Mouse (Mus musculus) liver, embryonic 12.5 days (tissue): ENCODE results near the gene Gatad2a. TPM values are rescaled to one million over a fixed set of nuclear protein-coding genes. Genes with fewer than 3 reads are reported as not detected.

ENCODE experiments used
- ATAC-seq: fragments of 200-750 bp; cut with Nextera tagmentation; 2 replicates; pipeline ENCODE4 v1.8.0; 2017; ENCODE audit warnings: moderate number of reproducible peaks, mild to moderate bottlenecking, moderate library complexity
- H3K27ac ChIP-seq: fragments of 300-500 bp; sonication (generic); 2 replicates; pipeline ENCODE4 v1.5.1; 2016; ENCODE audit warnings: mild to moderate bottlenecking
- H3K27me3 ChIP-seq: fragments of 300-500 bp; sonication (generic); replicated peaks from 2 replicates; pipeline ENCODE4 v1.6.1; 2016; ENCODE audit warnings: mild to moderate bottlenecking, moderate library complexity
- H3K36me3 ChIP-seq: fragments of 300-500 bp; sonication (generic); 2 replicates; pipeline ENCODE4 v1.6.1; 2016; ENCODE audit warnings: mild to moderate bottlenecking, moderate library complexity
- H3K4me1 ChIP-seq: fragments of 300-500 bp; sonication (generic); 2 replicates; pipeline ENCODE4 v1.6.1; 2016
- H3K4me2 ChIP-seq: fragments of 300-500 bp; sonication (generic); 2 replicates; pipeline ENCODE4 v1.6.1; 2016; ENCODE audit warnings: mild to moderate bottlenecking, moderate library complexity
- H3K4me3 ChIP-seq: fragments of 300-500 bp; sonication (generic); 2 replicates; pipeline ENCODE4 v1.5.1; 2016; ENCODE audit warnings: mild to moderate bottlenecking, moderate library complexity
- H3K9ac ChIP-seq: fragments of 300-500 bp; sonication (generic); 2 replicates; pipeline ENCODE4 v1.6.1; 2016; ENCODE audit warnings: mild to moderate bottlenecking, moderate library complexity
- H3K9me3 ChIP-seq: fragments of 300-500 bp; sonication (generic); replicated peaks from 2 replicates; pipeline ENCODE4 v1.6.1; 2016; ENCODE audit warnings: mild to moderate bottlenecking, moderate library complexity
- WGBS: fragments of 180-500 bp; shearing (Covaris S2); methylation state at CpG from one replicate; pipeline ENCODE4 v1.1.7; 2016; ENCODE audit not compliant: insufficient replicate concordance; 5-methylcytosine and 5-hydroxymethylcytosine counted together
- polyA plus RNA-seq: library from polyadenylated mRNA; unstranded; fragments of >200 nt; fragmentation: Nextera tagmentation; extraction: Ambion mirVana; gene quantifications from 2 replicates; pipeline ENCODE4 v1.2.1, GENCODE M21; 2016

The Gatad2a gene
- polyA plus RNA-seq, 1 experiment from 2014 or later = 60.2 TPM

DNA sequence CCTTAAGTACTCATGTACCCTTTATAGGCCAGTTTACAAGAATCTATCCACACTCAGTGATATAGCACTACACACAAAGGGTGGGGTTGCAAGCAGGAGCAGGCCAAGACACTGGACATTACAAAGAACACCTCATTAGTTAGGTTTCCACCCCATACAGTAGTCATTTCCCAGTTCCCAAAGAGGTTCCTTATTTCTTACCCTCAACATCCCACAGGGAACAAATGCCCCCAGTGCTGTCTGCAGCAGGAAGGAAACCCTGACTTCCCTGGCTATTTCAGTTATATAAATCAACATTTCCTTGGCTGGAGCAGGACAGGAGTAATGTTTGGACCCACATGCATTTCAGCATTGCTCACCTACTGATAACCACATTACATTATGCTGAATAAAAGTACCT lies 8.4 kb downstream of the Gatad2a start:
- Histone ChIP-seq H3K27ac (no peak overlapping the region), H3K4me3 (no peak overlapping the region), H3K9me3 (no peaks in the 10 kb centered on the region), H3K36me3 (peaks cover 19% of the 10 kb centered on the region), H3K4me1 (peaks cover 18% of the 10 kb centered on the region), H3K27me3 (no peaks in the 10 kb centered on the region), H3K4me2 (no peak overlapping the region), H3K9ac (no peak overlapping the region)
- ATAC-seq = no peak

- Histone ChIP-seq H3K9ac (no peak overlapping the region), H3K27me3 (no peaks in the 10 kb centered on the region), H3K4me3 (no peak overlapping the region), H3K9me3 (no peaks in the 10 kb centered on the region), H3K27ac (no peak overlapping the region), H3K4me1 (peaks cover 10% of the 10 kb centered on the region), H3K4me2 (no peak overlapping the region), H3K36me3 (peaks cover 13% of the 10 kb centered on the region; the same call in 1 of the 2 replicates)
- ATAC-seq = no peak
- WGBS = 68% methylated on average over 2 of the region's 2 CpGs
Measured at GRCm38 (mm10) chr8:69984876-69985553, 11.2 kb downstream of the Gatad2a start.

DNA sequence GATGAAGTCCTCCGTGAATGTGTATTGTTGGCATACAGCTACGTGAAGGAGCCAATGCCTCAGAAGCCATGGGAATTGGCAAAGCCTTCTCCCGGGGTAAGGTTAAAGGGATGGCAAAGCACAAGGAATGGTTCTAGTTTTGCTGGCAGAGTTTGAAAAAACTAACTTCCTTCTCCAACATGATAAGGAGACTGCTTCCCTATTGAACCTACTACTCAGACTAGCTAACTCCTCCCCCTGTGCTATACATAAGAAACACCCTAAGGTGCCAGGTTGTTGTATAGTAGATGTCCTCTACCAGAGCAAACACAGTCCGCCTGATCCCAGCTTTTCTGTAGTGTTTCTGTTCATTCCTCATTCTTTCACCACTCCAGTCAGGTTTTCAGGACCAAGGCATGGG lies 17.7 kb downstream of the Gatad2a start:
- ATAC-seq = no peak
- Histone ChIP-seq H3K9ac (no peak overlapping the region), H3K9me3 (no peaks in the 10 kb centered on the region), H3K4me2 (no peak overlapping the region), H3K27me3 (no peaks in the 10 kb centered on the region), H3K4me1 (peaks cover 38% of the 10 kb centered on the region), H3K36me3 (peaks cover 13% of the 10 kb centered on the region; the same call in 1 of the 2 replicates), H3K4me3 (no peak overlapping the region), H3K27ac (no peak overlapping the region)
- 86% methylated on average over 4 of the region's 4 CpGs for WGBS

GRCm38 (mm10) chr8:69974806-69975205 lies 21.4 kb downstream of the Gatad2a start:
- H3K9ac ChIP-seq = peak overlapping the region; percentile 99
- peaks cover 7% of the 10 kb centered on the region; the same call in 1 of the 2 replicates for H3K36me3 ChIP-seq
- ATAC-seq = no peak
- peaks cover 68% of the 10 kb centered on the region for H3K4me1 ChIP-seq
- peak overlapping the region; percentile 99 for H3K4me3 ChIP-seq
- no peaks in the 10 kb centered on the region for H3K9me3 ChIP-seq
- no peaks in the 10 kb centered on the region for H3K27me3 ChIP-seq
- peak overlapping the region; percentile 95 for H3K27ac ChIP-seq
- WGBS = 41% methylated on average over 5 of the region's 5 CpGs
- H3K4me2 ChIP-seq = peak overlapping the region; percentile 98

DNA sequence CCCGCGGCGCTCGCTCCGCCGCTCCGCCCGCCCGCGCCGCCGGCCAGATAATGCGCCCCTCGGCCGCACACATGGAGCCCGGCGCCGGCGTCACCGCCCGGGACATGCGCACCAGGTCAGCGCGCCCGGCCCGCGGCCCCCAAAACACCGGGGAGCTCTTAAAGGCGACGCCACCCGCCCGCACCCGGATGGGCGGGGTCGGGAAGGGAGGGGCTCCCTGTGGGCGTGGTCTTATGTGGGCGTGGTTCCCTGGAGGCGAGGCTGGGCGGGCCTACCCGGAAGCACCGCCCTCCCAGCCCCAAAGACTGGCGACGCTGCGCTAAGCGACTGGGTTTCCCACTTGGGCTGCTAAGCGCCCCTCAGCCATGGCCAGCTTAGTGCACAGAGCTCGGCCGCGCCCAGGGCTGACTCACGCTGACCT lies 22.0 kb downstream of the Gatad2a start:
- ATAC-seq = peak; percentile 98
- Histone ChIP-seq H3K36me3 (peaks cover 7% of the 10 kb centered on the region; the same call in 1 of the 2 replicates), H3K27me3 (no peaks in the 10 kb centered on the region), H3K9me3 (no peaks in the 10 kb centered on the region), H3K27ac (peak overlapping the region; percentile 95), H3K4me2 (peak overlapping the region; percentile 98), H3K9ac (peak overlapping the region; percentile 99), H3K4me1 (peaks cover 68% of the 10 kb centered on the region), H3K4me3 (peak overlapping the region; percentile 99)
- 0% methylated on average over 41 of the region's 50 CpGs for WGBS

DNA sequence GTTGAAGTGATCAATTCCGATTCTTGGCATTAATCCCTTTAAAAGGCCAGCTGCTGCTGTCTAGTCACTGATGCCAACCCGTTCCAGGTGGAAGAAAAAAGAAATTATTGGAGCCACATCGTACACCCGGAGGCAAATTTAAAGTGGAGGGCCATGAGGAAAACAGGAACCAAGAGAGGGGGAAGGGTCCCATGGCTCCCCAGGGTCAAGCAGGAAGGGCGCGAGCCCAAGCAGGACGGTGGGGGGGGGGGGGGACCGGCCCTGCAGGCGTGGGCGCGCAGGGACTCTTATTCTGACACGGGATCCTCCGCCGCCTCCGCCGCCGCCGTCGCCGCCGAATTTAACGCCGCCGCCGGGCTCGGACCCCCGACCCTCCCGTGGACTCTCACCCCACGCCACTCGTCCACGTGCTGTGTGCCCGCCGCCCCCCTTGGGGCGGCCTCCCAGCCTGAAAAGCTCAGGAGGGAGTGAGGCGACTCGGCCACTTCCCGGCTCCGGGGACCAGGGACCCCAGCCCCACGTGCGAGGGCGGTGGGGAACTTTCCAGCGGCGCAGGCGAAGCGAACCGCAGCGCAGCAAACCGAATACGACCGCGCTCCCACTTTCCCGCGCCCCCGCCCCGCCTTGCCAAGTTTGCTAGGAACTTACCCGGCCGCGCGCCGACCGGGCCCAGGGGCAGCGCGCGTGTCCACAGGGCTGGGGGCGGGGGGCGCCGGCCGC lies 22.6 kb downstream of the Gatad2a start:
- Histone ChIP-seq H3K9me3 (no peaks in the 10 kb centered on the region), H3K9ac (peak overlapping the region; percentile 99), H3K27ac (peak overlapping the region; percentile 95), H3K4me3 (peak overlapping the region; percentile 99), H3K27me3 (no peaks in the 10 kb centered on the region), H3K4me1 (peaks cover 67% of the 10 kb centered on the region), H3K36me3 (peaks cover 10% of the 10 kb centered on the region; the same call in 1 of the 2 replicates), H3K4me2 (peak overlapping the region; percentile 98)
- no peak; the same call in 1 of the 2 replicates for ATAC-seq
- under 1% methylated on average over 54 of the region's 68 CpGs for WGBS

GRCm38 (mm10) chr8:69973063-69973441 lies 23.1 kb downstream of the Gatad2a start:
- Histone ChIP-seq H3K27ac (peak overlapping the region; percentile 95), H3K4me3 (peak overlapping the region; percentile 99), H3K9me3 (no peaks in the 10 kb centered on the region), H3K36me3 (peaks cover 14% of the 10 kb centered on the region), H3K9ac (peak overlapping the region; percentile 99), H3K4me1 (peaks cover 68% of the 10 kb centered on the region), H3K27me3 (no peaks in the 10 kb centered on the region), H3K4me2 (peak overlapping the region; percentile 98)
- WGBS = 11% methylated on average over 7 of the region's 7 CpGs
- no peak for ATAC-seq

DNA sequence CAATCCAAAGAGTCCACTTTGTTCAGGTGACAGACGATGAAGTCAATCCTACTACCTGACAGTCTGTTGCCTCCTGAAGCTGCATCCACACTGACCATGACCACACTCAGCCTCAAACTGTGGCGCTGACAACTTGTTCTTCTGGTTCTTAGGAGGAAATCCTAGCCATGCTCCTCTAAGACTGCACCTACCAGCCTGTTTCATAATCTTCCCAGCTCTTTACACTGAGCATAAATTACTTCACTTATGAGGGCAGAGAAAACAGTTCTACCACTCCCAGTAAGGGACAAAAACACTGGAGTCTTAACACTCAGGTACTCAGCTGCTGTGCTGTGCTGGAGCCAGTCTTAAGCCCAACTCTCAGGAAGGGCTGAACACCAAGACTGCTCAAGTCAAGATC lies 25.3 kb downstream of the Gatad2a start:
- Histone ChIP-seq H3K36me3 (peaks cover 29% of the 10 kb centered on the region), H3K9me3 (no peaks in the 10 kb centered on the region), H3K4me1 (peaks cover 89% of the 10 kb centered on the region), H3K9ac (no peak overlapping the region), H3K27me3 (no peaks in the 10 kb centered on the region), H3K27ac (no peak overlapping the region), H3K4me2 (peak overlapping the region; percentile 98; the same call in 1 of the 2 replicates), H3K4me3 (no peak overlapping the region)
- 80% methylated on average over 2 of the region's 2 CpGs for WGBS
- no peak for ATAC-seq

- H3K36me3 ChIP-seq = peaks cover 54% of the 10 kb centered on the region
- no peaks in the 10 kb centered on the region for H3K9me3 ChIP-seq
- no peak overlapping the region for H3K9ac ChIP-seq
- H3K4me3 ChIP-seq = no peak overlapping the region
- H3K4me2 ChIP-seq = no peak overlapping the region
- no peak for ATAC-seq
- no peak overlapping the region for H3K27ac ChIP-seq
- WGBS = 76% methylated on average over 4 of the region's 4 CpGs
- H3K4me1 ChIP-seq = peaks cover 74% of the 10 kb centered on the region
- no peaks in the 10 kb centered on the region for H3K27me3 ChIP-seq
Measured at GRCm38 (mm10) chr8:69967291-69967933, 28.8 kb downstream of the Gatad2a start.

DNA sequence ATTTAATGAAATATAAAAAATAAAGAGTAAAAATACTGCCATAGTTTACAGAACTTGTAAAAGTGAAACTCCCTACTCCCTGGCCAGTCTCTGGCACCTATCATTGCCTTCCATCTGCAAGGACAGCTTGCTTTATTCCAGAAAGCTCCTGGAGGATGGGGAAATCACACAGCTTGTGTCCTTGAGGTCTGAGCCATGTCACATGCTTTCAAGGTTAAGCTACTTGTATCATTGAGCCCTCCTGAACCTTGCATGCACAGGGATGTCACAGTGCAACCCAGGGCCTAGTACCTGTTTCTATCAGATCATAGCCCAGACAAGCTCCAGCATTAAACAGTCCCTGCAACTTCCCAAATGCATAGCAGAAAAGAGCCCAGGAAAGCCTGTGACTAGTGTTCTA lies 36.9 kb downstream of the Gatad2a start:
- Histone ChIP-seq H3K4me1 (peaks cover 56% of the 10 kb centered on the region), H3K4me2 (no peak overlapping the region), H3K36me3 (peaks cover 28% of the 10 kb centered on the region), H3K9me3 (no peaks in the 10 kb centered on the region), H3K4me3 (no peak overlapping the region), H3K27me3 (no peaks in the 10 kb centered on the region), H3K27ac (no peak overlapping the region; the same call in 1 of the 2 replicates), H3K9ac (no peak overlapping the region)
- no peak for ATAC-seq

DNA sequence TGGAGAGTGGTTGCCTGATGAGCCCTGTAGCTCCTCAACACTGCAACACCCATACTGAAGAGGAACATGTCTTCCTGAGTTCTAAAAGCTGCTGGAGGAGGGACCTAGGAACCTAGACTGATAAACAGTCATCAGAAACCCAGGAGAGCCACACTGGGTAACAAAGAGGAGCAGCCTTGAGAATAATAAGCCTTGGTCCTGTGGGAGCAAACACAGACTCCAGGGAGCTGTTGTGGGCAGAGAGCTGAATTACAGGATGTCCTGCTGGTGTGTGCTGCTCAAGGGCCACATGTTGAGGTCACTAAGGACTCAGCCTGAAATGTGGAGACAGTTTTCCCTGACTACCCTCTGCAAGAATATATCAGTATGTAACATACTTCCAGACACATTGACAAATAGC lies 38.3 kb downstream of the Gatad2a start:
- no peak overlapping the region for H3K4me2 ChIP-seq
- no peaks in the 10 kb centered on the region for H3K27me3 ChIP-seq
- 0 out of 2 replicates have a peak overlapping the region, but pooled peaks have one; percentile 15 for H3K9ac ChIP-seq
- H3K4me3 ChIP-seq = no peak overlapping the region
- H3K27ac ChIP-seq = peak overlapping the region; percentile 45; the same call in 1 of the 2 replicates
- H3K4me1 ChIP-seq = peaks cover 69% of the 10 kb centered on the region
- peaks cover 19% of the 10 kb centered on the region for H3K36me3 ChIP-seq
- H3K9me3 ChIP-seq = no peaks in the 10 kb centered on the region
- ATAC-seq = no peak

GRCm38 (mm10) chr8:69957419-69957818 lies 38.8 kb downstream of the Gatad2a start:
- no peak overlapping the region for H3K9ac ChIP-seq
- H3K36me3 ChIP-seq = peaks cover 15% of the 10 kb centered on the region
- 10% methylated on average over 1 of the region's 1 CpGs for WGBS
- H3K4me1 ChIP-seq = peaks cover 71% of the 10 kb centered on the region
- H3K27me3 ChIP-seq = no peaks in the 10 kb centered on the region
- H3K27ac ChIP-seq = peak overlapping the region; percentile 45; the same call in 1 of the 2 replicates
- no peak for ATAC-seq
- no peaks in the 10 kb centered on the region for H3K9me3 ChIP-seq
- H3K4me3 ChIP-seq = no peak overlapping the region
- H3K4me2 ChIP-seq = no peak overlapping the region
